Mouse (Mus musculus) hindbrain, embryonic 11.5 days (tissue): ENCODE data around the gene Phf23. TPM values are rescaled to one million over a fixed set of nuclear protein-coding genes. Genes with fewer than 3 reads are reported as not detected.
"Not testable (repeated sequence)": the region's sequence is repeated elsewhere in the genome, so short reads cannot be mapped to it uniquely, and the experiment has no call there.

Source experiments
- ATAC-seq: fragments of 200-750 bp; cut with Nextera tagmentation; 2 replicates; pipeline ENCODE4 v1.8.0; 2017; ENCODE audit warnings: mild to moderate bottlenecking, moderate TSS enrichment, moderate library complexity; ENCODE audit not compliant: low FRiP score
- DNase-seq: peaks from one replicate; pipeline ENCODE4 v3.0.0-alpha.2; 2015; ENCODE audit warnings: low spot score
- H3K27ac ChIP-seq: fragments of 300-500 bp; sonication (generic); 2 replicates; pipeline ENCODE4 v1.5.1; 2014; ENCODE audit warnings: mild to moderate bottlenecking, low read depth, low read length
- H3K27me3 ChIP-seq: fragments of 300-500 bp; sonication (generic); 2 replicates; pipeline ENCODE4 v1.6.1; 2014; ENCODE audit warnings: mild to moderate bottlenecking, low read length, moderate library complexity, mixed read lengths; ENCODE audit not compliant: control insufficient read depth, insufficient read depth
- H3K36me3 ChIP-seq: fragments of 300-500 bp; sonication (generic); 2 replicates; pipeline ENCODE4 v1.6.1; 2014; ENCODE audit warnings: mild to moderate bottlenecking, low read length, moderate library complexity, mixed read lengths; ENCODE audit not compliant: control insufficient read depth, insufficient read depth
- H3K4me1 ChIP-seq: fragments of 300-500 bp; sonication (generic); replicated peaks from 2 replicates; pipeline ENCODE4 v1.6.1; 2014; ENCODE audit warnings: low read length, mixed read lengths; ENCODE audit not compliant: control insufficient read depth, insufficient read depth
- H3K4me2 ChIP-seq: fragments of 300-500 bp; sonication (generic); replicated peaks from 2 replicates; pipeline ENCODE4 v1.6.1; 2014; ENCODE audit warnings: mild to moderate bottlenecking, low read depth, low read length
- H3K4me3 ChIP-seq: fragments of 300-500 bp; sonication (generic); 2 replicates; pipeline ENCODE4 v1.5.1; 2014; ENCODE audit warnings: low read depth, low read length
- H3K9ac ChIP-seq: fragments of 300-500 bp; sonication (generic); 2 replicates; pipeline ENCODE4 v1.6.1; 2014; ENCODE audit warnings: low read depth, low read length
- H3K9me3 ChIP-seq: fragments of 300-500 bp; sonication (generic); 2 replicates; pipeline ENCODE4 v1.6.1; 2016; ENCODE audit warnings: low read length; ENCODE audit not compliant: control insufficient read depth
- WGBS: fragments of 180-500 bp; shearing (Covaris S2); extraction: QIAGEN DNeasy Blood & Tissue Kit; methylation state at CpG from one replicate; pipeline ENCODE4 v1.1.7; 2014; 5-methylcytosine and 5-hydroxymethylcytosine counted together
- polyA plus RNA-seq: library from polyadenylated mRNA; unstranded; fragments of >200 nt; fragmentation: Nextera tagmentation; extraction: Ambion mirVana; gene quantifications from 2 replicates; pipeline ENCODE4 v1.2.1, GENCODE M21; 2014

Phf23 gene
- polyA plus RNA-seq, 1 experiment from 2014 or later: 57.5 TPM

DNA sequence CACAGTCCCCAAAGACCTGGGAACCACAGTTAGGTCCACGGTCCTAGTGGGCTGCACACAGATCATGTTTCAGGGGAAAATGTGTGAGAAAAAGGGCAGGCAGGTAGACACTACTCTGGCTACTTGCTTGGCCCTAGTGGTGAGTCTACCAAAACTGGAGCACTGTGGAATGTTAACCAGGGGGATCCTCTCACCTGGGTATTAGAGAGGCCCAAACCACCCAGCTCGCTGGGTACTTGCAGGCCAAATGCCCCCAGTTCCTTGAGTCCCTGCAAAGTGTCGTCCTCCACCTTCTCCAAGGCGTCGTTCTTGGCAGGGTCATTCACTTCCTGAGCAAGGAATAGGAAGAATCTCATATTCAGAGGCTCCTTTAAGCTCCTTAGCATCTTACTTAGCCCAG, 18.5 kb downstream of the Phf23 start:
- ATAC-seq (no peak), DNase-seq (no peak)
- no peak overlapping the region for H3K9ac ChIP-seq
- no peaks in the 10 kb centered on the region for H3K9me3 ChIP-seq
- no peak overlapping the region for H3K4me3 ChIP-seq
- no peaks in the 10 kb centered on the region for H3K27me3 ChIP-seq
- no peak overlapping the region for H3K4me2 ChIP-seq
- peaks cover 11% of the 10 kb centered on the region for H3K4me1 ChIP-seq
- no peak overlapping the region for H3K27ac ChIP-seq
- 59% methylated on average over 5 of the region's 5 CpGs for WGBS
- H3K36me3 ChIP-seq: peaks cover 12% of the 10 kb centered on the region

DNA sequence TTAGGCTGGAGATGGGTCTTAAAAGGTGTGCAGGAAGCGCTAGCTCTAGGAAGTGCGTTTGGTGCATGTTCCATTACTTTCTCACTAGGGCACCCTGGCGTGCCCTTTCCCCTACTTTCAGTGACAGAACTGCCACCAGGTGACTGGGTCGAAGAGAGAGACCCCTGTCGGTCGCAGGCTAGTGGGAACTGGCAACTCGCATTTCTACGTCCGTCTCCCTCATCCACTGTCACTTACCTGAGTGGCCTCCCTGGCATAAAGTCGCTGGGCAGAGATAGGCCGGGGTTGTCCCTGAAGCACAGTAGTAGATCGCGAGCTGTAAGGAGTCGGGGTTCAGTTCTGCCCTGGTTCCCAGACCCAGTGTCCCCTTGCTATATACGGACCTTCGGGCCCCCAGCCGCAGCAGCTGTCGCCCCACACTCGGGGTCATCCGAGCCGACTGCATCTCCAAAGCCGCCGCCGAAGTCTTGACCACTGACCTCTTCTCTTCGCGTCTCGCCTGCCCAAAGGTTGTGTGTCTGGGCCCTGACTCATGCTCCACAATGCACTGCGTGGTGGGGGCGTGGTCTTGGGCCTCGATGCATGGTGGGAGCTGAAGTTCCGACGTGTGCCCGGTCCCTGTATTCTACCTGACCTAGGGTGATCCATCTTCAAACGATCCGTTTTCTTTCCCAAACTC, 19.4 kb downstream of the Phf23 start, which contains the start of gene Acadvl:
TSS of gene Acadvl (minus strand) at position 532 of the 679 bp plus-strand sequence.
- peak within 1 kb of the TSS; percentile 45 for H3K9ac ChIP-seq
- peaks cover 11% of the 10 kb centered on the region for H3K4me1 ChIP-seq
- peak within 1 kb of the TSS; percentile 31; the same call in 1 of the 2 replicates for H3K27ac ChIP-seq

DNA sequence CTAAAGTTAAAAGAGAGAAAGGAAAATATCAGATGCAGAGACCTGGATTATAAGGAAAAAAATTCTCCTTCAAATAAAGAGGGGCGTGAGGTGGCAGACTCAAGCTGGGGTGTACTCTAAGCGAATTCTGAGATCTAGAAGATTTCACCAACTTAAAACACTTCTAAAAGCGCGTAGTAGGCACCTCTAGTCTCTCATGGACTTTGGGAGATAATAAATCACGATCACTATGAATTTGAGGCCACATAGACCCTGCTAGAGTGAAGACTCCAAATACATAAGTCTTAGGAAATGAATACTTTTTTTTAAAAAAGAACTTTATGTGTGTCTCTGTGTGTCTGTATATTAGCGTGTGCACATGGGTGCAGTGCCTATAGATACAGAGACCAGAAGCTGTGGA, 20.1 kb downstream of the Phf23 start:
- 68% methylated on average over 6 of the region's 6 CpGs for WGBS
- no peak overlapping the region for H3K27ac ChIP-seq
- DNase-seq (no peak), ATAC-seq (no peak)
- no peak overlapping the region for H3K9ac ChIP-seq
- H3K4me3 ChIP-seq: no peak overlapping the region
- no peaks in the 10 kb centered on the region for H3K9me3 ChIP-seq
- no peaks in the 10 kb centered on the region for H3K27me3 ChIP-seq
- no peak overlapping the region for H3K4me2 ChIP-seq
- peaks cover 10% of the 10 kb centered on the region for H3K36me3 ChIP-seq
- peaks cover 15% of the 10 kb centered on the region for H3K4me1 ChIP-seq

More for the DNA sequence above, 19.4 kb downstream of the Phf23 start, which contains the start of gene Acadvl:
- H3K4me3 ChIP-seq: peak within 1 kb of the TSS; percentile 41
- peak within 1 kb of the TSS; percentile 51 for H3K4me2 ChIP-seq
- peaks cover 10% of the 10 kb centered on the region for H3K36me3 ChIP-seq
- H3K9me3 ChIP-seq: no peaks in the 10 kb centered on the region
- peak; percentile 90 for DNase-seq
- ATAC-seq: peak; percentile 77
- H3K27me3 ChIP-seq: no peaks in the 10 kb centered on the region
- 1% methylated on average over 35 of the region's 35 CpGs for WGBS

DNA sequence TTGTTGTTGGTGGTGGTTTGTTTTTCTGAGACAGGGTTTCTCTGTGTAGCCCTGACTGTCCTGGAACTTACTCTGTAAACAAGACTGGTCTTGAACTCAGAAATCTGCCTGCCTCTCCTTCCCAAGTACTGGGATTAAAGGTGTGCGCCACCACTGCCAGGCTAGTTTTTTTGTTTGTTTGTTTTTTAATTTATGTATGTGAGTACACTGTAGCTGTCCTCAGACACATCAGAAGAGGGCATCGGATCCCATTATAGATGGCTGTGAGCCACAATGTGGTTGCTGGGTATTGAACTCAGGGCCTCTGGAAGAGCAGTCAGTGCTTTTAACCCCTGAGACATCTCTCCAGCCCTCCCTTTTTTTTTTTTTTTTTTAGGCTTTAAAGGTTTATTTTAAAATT, 20.6 kb downstream of the Phf23 start:
- not testable (repeated sequence) for H3K4me3 ChIP-seq

DNA sequence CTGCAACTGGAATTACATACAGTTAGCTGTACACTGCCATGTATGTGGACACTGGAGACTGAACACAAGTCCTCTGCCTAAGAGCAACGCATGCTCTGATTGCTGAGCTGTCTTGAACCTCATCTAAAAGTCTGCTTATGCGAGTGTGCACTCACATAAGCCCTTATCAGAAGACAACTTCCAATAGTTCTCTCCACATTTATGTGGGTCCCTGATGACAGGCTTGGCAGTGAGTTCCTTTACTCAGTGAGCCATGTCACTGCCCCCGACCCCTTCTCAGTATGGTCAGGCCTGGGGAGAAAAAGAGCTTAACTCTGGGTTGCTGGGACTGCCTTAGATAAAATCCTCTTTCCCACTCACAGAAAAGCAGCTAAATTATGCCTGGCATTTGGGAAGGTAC, 21.1 kb downstream of the Phf23 start, which contains the start of gene Dlg4:
TSS of gene Dlg4 (plus strand) at position 274 of the 400 bp plus-strand sequence.
- Histone ChIP-seq H3K4me2 (peak within 1 kb of the TSS; percentile 82), H3K4me1 (peaks cover 15% of the 10 kb centered on the region), H3K36me3 (0 out of 2 replicates have a peak, but pooled peaks cover 7% of the 10 kb centered on the region), H3K9ac (peak within 1 kb of the TSS; percentile 81; the same call in 1 of the 2 replicates), H3K4me3 (peak within 1 kb of the TSS; percentile 51), H3K27me3 (no peaks in the 10 kb centered on the region), H3K27ac (0 out of 2 replicates have a peak within 1 kb of the TSS, but pooled peaks have one; percentile 24), H3K9me3 (no peaks in the 10 kb centered on the region)
- ATAC-seq: no peak
- 81% methylated on average over 3 of the region's 3 CpGs for WGBS
- no peak for DNase-seq

More for the DNA sequence above, 20.6 kb downstream of the Phf23 start:
- 83% methylated on average over 2 of the region's 2 CpGs for WGBS
- H3K27me3 ChIP-seq, ATAC-seq, DNase-seq, H3K9ac ChIP-seq, H3K27ac ChIP-seq, H3K4me2 ChIP-seq, H3K36me3 ChIP-seq, H3K9me3 ChIP-seq: not testable (repeated sequence)
- peaks cover 15% of the 10 kb centered on the region for H3K4me1 ChIP-seq

DNA sequence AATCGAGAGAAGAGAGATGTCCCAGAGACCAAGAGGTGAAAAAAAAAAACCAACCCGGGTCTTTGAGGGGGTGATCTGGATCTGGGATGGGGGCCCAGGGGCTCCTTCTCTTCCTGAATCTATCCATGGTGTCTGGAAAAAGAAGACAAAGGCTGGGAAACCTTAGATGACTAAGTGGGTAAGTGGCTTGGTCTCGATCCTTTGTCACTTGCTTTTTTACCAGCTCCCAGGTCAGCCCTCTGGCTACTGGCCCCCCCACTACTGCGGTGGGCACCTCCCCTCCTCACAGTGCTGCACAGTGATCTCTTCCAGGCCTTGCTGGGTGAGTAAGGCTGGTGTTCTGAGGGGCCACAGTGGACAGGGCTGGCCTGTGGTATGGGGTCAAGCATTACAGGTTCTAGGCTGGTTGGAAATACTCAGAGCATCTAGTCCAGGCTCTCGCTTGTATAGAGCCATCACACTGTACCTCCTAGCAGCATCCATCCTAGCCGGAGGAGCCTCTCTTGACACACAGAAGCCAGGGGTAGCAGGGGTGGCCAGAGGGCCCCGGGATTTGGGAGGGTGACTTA, 21.7 kb downstream of the Phf23 start:
- peaks cover 15% of the 10 kb centered on the region for H3K4me1 ChIP-seq
- H3K27me3 ChIP-seq: no peaks in the 10 kb centered on the region
- H3K9ac ChIP-seq: peak overlapping the region; percentile 81; the same call in 1 of the 2 replicates
- peak overlapping the region; percentile 82 for H3K4me2 ChIP-seq
- WGBS: 49% methylated on average over 7 of the region's 7 CpGs
- DNase-seq (no peak), ATAC-seq (no peak)
- no peak overlapping the region; the same call in 1 of the 2 replicates for H3K4me3 ChIP-seq
- H3K36me3 ChIP-seq: 0 out of 2 replicates have a peak, but pooled peaks cover 3% of the 10 kb centered on the region
- 0 out of 2 replicates have a peak overlapping the region, but pooled peaks have one; percentile 24 for H3K27ac ChIP-seq
- H3K9me3 ChIP-seq: no peaks in the 10 kb centered on the region

DNA sequence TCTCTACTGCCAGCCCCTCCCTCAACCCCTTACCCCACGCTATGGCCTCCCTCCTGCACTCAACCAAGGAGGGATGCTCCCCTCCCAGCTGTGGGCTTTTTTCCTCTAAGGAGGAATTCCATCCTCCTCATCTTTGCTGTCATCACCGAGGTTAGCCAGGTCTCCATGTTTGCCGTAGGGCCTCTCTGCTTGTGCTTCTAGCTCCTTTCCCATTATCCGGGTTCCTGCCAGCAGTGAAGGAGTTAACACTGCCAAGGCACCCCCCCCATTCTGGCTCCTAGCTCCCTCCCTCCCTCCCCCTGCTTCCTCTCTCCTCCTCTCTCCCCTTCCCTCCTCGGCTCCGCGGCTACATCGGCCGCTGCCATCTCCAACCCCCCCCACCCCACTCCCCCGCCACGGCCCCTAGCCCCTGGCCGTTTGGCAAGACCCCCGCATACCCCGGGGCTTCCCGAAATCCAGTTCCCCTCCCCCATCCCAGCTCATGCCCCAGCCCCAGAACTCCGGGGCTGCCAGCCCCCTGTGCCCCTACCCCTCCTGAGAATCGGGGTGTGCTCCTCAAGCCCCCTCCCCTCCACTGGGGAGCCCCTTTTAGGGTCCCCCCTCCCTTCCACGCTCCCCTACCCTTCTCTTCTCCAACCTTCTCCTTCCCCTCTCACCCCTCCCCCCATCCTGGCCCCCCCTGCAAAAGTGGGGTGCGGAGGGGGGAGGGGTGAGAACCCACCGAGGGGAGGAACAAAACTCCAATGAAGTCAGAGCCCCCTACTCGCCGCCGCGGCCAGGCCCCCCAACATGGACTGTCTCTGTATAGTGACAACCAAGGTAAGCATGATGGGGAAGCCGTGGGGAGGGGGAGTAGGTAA, 22.8 kb downstream of the Phf23 start:
- H3K4me1 ChIP-seq: peaks cover 17% of the 10 kb centered on the region
- H3K9ac ChIP-seq: peak overlapping the region; percentile 81
- H3K27ac ChIP-seq: peak overlapping the region; percentile 80
- peak overlapping the region; percentile 82 for H3K4me2 ChIP-seq
- ATAC-seq: no peak
- no peaks in the 10 kb centered on the region for H3K9me3 ChIP-seq
- peak; percentile 86 for DNase-seq
- H3K27me3 ChIP-seq: no peaks in the 10 kb centered on the region
- WGBS: 1% methylated on average over 22 of the region's 25 CpGs
- peak overlapping the region; percentile 51 for H3K4me3 ChIP-seq
- H3K36me3 ChIP-seq: no peaks in the 10 kb centered on the region

DNA sequence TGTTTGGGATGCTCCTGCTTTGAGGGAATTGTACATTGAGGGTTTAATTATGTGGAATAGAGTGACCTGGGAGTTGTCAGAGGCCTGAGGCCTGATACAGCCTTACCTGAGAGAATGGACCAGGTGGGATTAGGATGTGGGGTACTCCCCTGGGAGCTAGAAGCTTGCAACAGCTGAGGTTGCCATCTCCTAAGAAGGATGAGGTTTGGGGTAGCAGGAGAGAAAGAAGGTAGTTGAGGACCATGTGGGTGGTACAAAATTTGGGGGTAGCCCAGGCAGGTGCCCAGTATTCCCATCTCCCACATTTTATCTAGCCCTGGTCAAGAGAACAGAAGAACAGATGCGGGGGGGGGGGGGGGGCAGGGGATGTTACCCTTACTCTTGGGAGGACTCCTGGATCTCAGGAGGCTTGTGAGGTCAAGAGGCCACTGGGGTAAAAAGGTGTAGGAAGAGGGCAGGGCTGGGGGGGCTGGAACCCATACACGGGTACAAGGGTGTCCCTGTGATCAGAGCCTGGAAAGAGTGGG, 24.0 kb downstream of the Phf23 start:
- Histone ChIP-seq H3K27ac (peak overlapping the region; percentile 85; the same call in 1 of the 2 replicates), H3K9ac (0 out of 2 replicates have a peak overlapping the region, but pooled peaks have one; percentile 8), H3K9me3 (no peaks in the 10 kb centered on the region), H3K36me3 (no peaks in the 10 kb centered on the region), H3K27me3 (no peaks in the 10 kb centered on the region), H3K4me1 (peaks cover 22% of the 10 kb centered on the region), H3K4me2 (peak overlapping the region; percentile 82), H3K4me3 (peak overlapping the region; percentile 51; the same call in 1 of the 2 replicates)
- WGBS: 25% methylated on average over 2 of the region's 2 CpGs
- ATAC-seq: no peak
- no peak for DNase-seq
